Mouse (Mus musculus) right cerebral cortex, postnatal 10 days (tissue): ENCODE results near the gene Akap6.
"Not testable (repeated sequence)": the region's sequence is repeated elsewhere in the genome, so short reads cannot be mapped to it uniquely, and the experiment has no call there.

ENCODE experiments used
- DNase-seq, 2 experiments: peaks; one replicate each; pipeline ENCODE4 v3.0.0; 2021; ENCODE audit warnings: low spot score in 2 of 2

Gene Akap6

GRCm38 (mm10) chr12:52711857-52712640 is 12.9 kb downstream of the Akap6 start:
- no peak for DNase-seq

DNA sequence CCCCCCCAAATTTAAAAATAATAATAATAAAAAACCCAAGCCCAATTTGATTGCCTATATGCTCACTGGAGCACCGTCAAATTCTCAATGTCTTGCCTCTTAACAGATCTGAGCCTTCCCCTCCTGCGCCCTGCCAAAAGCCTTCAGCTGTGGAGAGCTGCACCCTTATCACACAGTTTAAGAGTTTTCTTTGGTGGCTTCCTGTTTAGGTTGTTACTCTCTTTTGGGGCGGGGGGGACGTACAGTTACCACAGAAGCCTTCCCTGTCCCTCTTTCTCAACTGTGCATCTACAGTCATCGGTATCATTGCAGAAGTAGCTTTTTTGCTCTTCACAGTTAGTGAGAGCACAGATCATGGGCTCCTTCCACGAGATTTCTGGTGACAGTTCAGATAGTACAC is 19.2 kb downstream of the Akap6 start:
- no peak for DNase-seq

DNA sequence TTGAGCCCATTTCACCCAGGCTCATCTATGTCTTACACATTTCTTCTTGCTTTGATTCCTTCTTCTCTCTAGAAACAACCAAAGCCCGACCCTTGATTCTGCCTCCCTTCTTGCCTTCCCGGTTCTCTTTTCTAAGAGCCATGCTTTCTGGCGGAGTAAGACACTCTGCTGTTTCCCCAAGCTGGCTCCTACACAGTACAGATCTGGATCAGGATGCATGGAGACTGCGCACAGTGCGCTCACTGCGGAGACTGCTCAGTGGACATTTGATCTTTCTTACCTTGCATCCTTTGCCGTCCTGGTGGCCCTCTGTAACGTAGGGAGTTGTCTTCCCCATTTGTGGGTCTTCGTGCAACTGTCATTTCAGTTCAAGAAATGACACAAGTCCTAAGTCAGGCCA is 20.0 kb downstream of the Akap6 start:
- no peak for DNase-seq

- DNase-seq = no peak
These were observed 20.5 kb downstream of the Akap6 start for GRCm38 (mm10) chr12:52719681-52720080.

DNA sequence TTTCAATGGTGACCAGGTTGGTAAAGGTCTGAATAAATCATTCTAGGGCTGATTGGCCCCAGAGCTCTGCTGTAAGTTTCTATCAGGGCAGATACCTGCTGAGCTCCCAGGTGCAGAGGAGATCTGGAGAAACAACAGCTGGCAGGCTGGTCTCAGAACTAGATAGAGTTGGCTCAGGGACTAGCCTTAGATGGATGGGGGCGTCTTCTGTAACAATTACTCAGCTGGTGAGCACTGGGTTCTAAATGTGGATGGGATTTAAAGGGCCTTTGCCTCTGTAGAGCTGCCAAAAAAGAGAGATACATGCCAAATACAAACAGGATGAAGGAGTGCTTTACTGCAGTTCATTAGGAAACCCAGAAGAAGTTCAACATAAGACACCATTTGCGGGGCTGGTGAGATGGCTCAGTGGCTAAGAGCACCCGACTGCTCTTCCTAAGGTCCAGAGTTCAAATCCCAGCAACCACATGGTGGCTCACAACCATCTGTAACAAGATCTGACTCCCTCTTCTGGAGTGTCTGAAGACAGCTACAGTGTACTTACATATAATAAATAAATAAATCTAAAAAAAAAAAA is 24.9 kb downstream of the Akap6 start:
- DNase-seq = not testable (repeated sequence)

GRCm38 (mm10) chr12:52726434-52727231 is 27.4 kb downstream of the Akap6 start:
- no peak for DNase-seq

GRCm38 (mm10) chr12:52729396-52729795 is 30.2 kb downstream of the Akap6 start:
- DNase-seq = no peak

- DNase-seq = peak in 1 of 2 experiments; percentile 1
These were observed 36.0 kb downstream of the Akap6 start for GRCm38 (mm10) chr12:52735161-52735560.

- DNase-seq = no peak
These were observed 38.0 kb downstream of the Akap6 start for GRCm38 (mm10) chr12:52737151-52737550.

DNA sequence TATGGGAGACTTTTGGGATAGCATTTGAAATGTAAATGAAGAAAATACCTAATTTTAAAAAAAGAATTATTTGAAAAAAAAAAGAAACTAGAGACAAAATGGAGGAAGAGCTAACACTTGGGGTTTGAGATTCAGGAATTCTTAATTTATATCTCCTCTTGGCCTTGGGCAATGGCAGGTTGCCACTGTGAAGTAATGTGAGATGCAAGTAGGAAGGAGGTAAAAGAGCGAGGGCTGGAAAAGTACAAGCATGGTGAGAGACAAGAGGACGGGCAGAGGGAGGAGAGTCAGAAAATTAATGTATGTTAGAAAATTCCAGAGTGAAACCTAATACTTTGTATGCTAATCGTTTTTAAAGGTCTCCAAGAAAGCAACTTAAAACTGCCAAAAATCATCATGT is 40.1 kb downstream of the Akap6 start:
- no peak for DNase-seq

GRCm38 (mm10) chr12:52741801-52742200 is 42.6 kb downstream of the Akap6 start:
- no peak for DNase-seq

- no peak for DNase-seq
These were observed 50.8 kb downstream of the Akap6 start for GRCm38 (mm10) chr12:52750006-52750405.

GRCm38 (mm10) chr12:52755649-52756048 is 56.5 kb downstream of the Akap6 start:
- DNase-seq = no peak

GRCm38 (mm10) chr12:52757881-52758280 is 58.7 kb downstream of the Akap6 start:
- no peak for DNase-seq

GRCm38 (mm10) chr12:52764046-52764445 is 64.9 kb downstream of the Akap6 start:
- no peak for DNase-seq

DNA sequence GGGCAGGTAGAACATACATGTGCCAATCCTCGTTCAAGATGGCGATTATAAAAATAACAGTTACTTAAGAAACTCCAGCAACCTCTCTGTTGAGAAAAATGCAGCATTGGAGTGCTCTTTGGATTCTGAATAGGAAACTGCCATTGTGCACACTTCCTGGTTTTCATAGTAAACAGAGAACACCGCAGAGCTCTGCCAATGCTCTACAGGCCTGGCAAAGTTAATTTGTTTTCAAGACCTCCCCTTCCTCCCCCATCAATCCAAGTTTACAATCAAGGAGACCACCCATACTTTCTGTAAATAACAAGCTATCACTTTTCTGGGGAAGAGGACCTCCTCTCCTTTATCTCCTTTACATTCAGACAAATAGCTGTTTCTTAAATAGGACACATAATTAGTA is 65.6 kb downstream of the Akap6 start:
- DNase-seq = no peak

GRCm38 (mm10) chr12:52769561-52769960 is 70.4 kb downstream of the Akap6 start:
- DNase-seq = no peak

DNA sequence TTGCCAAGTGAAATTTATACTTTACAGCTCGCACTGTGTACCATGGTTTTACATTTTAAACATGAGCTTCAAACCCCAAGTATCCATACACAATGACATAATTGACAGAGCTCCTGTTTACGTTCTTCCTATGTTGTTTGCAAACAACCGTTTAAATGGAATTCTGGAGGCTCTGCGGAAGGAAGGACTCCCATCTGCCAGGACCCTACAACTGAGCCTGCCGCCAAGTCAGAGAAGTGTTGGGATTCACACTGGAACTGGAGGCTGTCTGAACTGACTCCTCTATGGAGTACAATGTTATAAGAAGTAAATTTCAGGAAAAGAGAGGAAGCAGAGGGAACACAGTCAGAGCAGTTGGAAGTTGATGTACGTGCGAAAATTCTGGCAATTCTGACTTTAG is 72.7 kb downstream of the Akap6 start:
- no peak for DNase-seq

DNA sequence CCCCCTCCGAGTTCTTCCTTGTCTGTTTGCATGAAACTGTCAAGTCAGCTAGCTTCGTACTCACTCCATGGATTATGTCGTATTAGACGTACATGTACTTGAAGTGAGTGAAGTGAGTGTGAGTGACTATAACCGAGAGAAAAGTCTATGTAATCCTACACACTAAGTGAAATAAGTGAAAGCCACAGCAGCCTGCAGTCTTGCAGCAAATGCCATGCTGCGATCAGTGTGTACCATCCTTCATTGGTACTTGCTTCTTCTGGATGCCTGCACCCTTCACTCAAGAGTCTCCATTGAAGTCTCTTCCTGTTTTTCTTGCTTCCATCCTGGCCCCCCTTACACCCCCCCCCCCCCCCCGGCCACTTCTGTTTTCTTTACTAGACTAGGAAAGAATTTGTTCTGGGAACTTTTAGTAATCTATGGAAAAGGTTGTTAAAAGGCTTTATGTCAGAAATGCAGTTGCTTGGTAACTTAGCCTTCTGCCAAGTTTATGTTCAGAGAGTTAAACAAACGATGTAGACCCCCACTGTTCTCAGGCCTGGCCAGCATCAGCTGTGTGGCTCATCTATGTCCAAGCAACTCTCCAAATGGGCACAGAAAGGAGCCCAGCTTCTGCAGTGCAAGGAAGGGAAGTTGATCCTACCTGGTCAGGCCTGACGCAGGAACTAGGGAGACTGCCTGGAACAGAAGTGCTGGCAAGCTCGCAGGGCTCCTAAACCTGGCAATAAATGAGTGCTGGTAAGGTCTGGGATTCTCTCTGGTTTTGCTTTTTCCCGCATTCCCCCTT is 73.5 kb downstream of the Akap6 start:
- DNase-seq = no peak

DNA sequence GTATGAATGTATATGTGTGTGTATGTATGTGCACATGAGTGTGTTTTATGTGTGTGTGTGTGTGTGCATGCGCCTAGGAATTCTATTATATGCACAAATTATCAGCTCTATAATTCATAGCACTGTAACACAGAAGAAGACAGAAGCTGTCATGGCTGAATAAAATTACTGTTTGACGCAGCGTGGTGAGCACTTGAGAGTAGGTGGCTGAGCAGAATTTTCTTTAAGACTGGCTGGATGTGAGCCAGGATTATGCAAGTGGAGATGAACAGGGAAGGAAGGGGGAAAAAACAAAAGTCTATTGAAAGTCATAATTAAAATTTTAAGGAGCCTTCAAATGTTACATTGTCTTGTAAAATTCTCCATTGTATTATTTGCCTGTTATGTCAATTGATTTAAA is 74.7 kb downstream of the Akap6 start:
- peak; percentile 68 to 72 for DNase-seq

DNA sequence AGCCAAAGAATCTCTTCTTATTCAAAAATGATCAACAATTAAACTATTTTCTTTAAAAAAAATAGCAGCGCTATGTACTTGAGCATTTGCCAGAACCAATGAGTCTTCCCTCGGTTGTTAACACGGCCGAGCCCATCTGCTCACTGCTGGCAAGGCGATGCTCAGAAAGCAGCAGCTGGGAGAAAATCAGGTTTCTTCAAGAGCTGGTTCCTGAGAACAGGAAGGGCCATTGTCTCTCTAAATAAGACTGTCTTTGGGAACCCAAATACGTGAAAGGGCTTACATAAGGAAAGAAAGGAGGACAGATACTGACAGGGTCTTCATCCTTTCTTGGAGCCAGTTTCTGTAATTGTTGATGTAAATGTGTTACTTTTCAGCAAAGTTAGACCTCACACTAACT is 75.2 kb downstream of the Akap6 start:
- DNase-seq = peak; percentile 67 to 69

DNA sequence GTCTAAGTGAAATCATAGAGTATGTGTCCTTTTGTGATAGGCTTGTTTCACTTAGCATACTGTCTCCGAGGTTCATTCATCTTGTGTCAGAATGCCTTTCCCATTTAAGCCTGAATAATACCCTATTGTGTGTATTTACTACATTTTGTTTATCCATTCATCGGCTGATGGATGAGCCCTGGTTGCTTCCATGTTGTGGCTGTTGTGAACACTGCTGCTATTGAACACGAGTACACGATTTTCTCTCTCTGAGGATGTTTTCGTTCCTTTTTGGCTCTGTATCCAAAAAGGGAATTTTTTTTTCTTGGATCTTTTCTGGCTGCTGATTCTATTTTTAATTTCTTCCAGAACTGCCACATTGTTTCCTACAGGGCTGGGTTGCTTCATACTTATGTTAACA is 81.0 kb downstream of the Akap6 start:
- DNase-seq = no peak
